Mouse (Mus musculus): ENCODE measurements around the gene Ralgps1.

- TF ChIP-seq CTCF (IDR thresholded peaks at IDR 0.05; ENCODE audit: extremely low read depth, insufficient read depth, low read length) = no peak
- no peak for TF ChIP-seq POLR2A (IDR thresholded peaks at IDR 0.05; ENCODE audit: extremely low read depth, insufficient read depth, low read length)
Observed at GRCm38 (mm10) chr2:33170777-33171565, 200.3 kb downstream of the Ralgps1 start.
